Mouse (Mus musculus) thymus, postnatal 25 days (tissue): ENCODE results near the gene Stx8.
A peak's percentile ranks its signal among the peaks of the same experiment; 100 is the strongest.

Experiments
- DNase-seq: peaks from one replicate; pipeline ENCODE4 v3.0.0; 2022

Gene Stx8

DNA sequence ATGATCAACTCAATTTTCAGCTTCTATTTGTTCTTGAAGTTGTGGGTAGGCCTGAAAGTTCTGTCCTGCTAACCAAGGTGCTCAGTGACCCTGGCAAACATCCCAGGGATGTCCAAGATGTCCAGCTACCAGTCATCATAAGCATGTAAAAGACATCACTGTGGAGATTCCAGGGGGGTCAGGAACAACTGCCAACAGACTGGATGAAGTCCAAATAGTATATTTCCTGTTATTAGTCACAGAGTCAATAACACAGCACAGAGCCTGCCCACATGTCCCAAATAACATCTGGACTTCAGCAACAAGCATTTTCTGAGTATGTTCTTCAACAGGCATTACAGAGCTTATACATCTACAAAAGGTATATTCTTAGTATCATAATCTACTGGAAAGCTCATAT is 189.8 kb downstream of the Stx8 start:
- DNase-seq = no peak

DNA sequence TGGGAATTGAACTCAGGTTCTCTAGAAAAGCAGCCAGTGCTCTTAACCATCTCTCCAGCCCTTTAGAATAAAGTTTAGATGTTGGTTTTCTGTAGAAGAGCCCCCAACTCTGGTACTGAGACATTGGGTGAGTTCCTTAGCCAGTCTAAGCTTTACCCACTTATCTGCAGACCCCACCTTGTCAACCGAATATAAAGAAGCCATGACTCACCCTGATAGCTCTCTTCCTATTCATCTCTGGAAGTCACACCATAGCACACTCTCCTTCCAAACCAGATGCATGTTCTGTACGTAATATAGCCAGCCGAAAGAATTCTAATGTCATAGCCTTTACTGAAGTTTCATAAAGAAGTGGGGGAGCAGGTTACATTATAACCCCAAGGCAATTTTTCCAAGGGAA is 192.2 kb downstream of the Stx8 start:
- no peak for DNase-seq

DNA sequence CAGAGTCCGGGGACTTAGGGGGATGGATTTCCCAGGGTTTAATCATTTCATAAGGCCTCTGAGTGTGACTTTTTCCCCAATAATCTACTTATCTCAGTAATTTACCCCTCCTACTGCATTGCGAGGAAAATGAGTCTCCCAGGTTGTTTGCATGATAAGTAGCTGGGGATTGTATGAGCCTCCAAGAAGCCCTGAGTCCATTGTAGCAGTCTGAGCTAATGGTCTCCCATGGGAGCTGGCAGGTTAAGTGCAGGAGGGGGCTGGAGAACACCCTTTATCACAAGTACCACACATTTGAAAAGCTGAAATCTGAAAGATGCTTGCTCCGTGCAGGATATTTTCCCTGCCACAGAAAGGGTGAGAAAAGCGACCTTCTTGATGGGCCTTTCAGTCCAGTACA is 193.9 kb downstream of the Stx8 start:
- DNase-seq = no peak

DNA sequence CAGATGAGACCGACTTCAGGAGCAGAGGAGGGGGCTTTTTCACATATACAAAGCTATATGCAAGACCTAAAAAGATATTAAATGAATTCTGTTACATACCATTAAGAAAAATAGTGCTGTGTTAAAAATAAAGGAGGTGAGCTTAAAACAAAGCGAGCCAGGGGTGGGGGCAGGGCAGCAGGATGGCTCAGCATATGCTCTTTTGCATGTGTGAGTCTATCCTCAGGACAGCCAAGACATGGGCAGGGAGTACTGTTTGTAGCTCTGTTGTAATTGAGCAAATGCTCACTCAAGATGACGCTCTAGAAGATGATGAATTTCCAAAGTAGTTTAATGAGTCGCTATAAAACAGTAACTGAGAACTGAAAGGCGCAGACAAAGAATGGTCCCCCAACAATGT is 198.4 kb downstream of the Stx8 start:
- no peak for DNase-seq

DNA sequence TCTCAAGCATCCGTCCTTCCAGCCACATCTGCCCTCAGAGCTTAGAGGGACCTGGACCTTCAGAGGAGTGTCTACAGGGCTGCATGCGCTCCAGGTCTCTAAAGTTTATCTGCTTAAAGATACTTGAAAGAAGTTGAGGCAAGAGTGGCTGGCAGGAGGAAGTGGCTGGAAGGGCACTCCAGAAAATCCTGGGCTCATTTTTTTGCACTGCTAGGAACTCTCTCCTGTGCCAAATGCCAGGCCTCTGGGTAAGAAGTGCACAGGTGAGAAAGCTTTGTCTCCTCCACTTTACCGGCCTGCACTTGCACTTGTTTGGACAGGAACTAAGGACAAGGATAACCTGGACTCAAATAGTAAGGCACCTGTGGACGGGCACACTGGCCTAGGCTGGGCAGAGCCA is 202.4 kb downstream of the Stx8 start:
- DNase-seq = no peak

DNA sequence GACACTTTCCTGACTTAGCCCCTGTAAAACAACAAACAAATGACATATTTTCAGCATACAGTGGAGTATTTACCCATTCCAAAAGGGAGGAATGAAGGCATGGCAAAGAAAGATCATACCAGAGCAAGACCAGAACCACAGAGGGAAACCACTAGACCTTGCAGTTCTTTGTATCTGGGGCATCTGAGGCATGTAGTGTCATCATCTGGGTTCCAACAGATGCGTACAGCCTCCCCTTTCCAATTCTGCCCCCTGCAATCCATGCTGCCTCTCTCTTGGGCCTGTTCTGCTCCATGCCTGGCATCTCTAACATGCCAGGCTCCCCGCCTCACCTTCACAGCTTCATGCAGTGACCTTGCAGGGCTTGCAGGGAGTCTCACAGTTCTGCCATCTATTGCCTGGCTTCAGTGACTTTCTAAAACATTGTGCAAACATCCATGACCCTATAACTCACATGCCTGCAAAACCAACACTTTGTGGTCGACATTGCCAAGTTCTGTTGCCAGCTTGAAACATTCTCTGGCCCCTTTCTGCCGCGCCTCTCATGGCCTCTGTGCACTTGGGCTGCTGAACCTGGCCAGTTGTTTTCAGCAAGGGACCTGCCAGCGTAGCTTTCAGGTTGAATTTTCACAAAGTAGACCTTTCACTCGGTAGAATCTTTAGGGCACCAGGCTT is 206.1 kb downstream of the Stx8 start:
- DNase-seq = no peak

DNA sequence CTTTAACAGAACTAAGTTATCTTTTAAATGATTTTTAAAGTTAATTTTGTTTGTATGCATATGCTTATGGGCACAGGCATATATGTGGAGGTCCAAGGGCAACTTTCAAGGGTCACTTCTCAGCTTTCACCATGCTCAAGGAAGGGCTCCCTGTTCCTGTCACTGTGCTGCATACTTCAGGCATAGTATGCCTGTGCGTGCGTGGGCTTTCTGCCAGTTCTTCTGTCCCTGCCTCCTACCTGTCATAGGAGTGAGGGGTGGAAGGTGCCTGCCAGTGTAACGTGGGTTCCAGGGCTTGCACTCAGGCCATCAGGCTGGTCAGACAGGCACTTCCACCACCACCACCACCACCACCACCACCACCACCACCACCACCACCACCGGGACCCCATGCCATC is 206.7 kb downstream of the Stx8 start:
- DNase-seq = no peak

DNA sequence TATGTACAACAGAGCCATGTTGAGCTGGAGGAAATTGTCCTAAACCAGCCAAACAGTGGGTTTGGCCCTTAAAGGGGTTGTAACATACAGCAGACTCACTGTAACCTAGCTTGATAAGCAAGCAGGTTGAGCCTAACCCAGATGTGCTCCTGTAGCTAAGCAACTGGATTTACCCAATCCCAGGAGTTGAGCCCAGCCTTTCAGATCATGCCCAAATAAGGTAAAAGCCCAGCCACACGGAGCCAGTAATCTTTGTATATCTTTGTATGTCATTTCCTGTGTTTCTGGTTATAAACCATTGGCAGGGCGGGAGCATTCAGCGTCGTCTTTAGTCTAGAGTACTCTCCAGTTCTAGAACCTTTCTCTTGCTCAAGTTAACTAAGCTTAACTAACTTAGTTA is 210.6 kb downstream of the Stx8 start:
- no peak for DNase-seq

DNA sequence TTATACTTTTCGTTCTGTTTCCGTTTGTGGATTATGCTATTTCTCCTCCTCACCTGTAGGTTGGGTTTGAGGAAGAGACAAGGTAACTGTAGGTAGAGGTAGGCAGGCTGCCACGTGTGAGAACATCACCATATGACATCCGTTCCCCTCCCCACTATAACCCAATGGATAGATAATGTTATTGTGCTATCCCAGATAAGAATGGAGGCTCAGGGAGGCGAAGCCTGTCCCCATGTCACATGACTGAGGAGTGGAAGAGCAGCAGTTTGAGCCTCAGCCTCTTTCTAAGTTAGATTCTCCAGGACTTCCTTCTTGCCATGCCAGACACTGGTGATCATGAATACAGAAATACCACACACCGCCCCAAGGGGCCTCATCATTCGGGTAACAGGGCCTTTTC is 211.4 kb downstream of the Stx8 start:
- no peak for DNase-seq

DNA sequence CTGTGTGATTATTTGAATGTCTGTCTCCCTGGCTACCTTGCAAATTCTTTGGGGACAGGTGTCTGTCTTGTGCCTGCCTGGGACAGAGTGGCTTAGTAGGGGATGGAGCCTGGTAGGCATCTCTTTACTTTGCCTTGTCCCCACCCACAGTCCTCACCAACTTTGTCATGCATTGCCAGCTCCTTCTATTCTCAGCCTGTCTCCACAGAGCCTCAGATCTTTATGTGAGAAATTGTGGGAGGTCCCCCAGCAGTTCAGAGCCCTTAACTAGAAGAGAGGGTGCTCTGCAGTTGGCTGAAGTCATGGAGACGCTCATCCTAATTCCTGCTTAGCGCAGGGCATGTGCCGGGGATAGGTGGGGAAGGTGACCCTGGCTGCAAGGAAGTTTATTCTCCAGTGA is 219.7 kb downstream of the Stx8 start:
- no peak for DNase-seq

DNA sequence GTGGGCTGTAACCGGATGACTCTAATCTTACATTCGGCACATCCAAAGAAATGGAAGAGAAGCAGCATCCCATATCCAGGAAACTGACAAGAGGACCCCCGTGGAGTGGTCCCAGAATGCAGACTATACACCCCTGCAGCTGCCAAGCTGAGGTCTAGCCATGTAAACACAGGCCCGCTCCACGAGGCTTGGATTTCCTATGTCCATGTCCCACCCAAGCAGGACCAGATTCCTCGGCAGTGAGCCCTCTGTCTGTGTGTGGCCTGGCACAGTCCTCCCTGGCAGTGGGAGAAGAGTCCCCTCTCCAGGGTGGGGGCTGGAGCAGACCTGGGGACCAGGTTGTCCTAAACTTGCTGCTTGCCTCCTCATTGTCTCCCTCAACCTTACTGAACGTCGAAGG is 221.2 kb downstream of the Stx8 start:
- no peak for DNase-seq

DNA sequence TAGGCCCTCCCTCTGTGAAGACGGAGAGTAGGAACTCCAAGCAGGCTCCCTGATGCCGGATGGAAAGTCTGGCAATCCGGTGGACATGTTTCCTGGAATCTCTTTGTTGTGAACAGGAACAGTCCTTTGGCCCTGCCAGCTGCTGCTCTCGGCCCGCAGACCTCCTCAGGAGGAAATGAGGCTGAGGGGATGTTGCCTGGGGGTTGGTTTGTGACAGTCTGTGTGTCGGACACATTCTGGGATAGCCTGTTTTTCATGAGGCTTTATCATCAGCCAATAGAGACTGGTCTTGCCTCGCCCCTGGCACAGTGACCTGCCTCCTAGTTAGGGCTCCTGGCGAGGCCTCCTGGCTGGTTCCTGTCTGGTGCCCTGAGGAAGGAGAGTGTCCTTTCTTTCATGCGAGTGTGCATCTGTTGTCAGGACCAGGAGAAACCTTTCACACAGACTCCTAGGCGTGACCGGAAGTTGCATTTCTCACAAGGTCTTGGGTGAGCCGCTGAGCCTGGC is 222.8 kb downstream of the Stx8 start:
- DNase-seq = no peak

DNA sequence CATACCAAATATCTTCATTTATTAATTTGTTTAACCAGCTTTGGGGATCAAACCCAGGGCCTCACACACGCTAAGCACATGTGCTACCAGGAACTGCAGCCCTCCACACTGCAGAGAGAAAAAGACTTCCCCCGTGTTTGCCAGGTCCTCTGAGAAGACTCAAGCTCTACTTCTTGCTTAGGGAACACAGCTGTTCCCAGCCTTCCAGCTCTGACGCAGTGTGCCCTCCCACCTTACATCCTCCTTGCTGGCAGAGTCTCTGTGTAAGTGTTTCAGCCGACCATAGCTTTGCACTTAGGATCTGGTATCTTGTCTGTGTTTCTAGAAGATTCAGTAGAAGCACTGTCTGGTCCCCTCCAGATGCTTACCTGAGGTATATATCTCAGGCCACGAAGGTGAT is 224.9 kb downstream of the Stx8 start:
- no peak for DNase-seq

DNA sequence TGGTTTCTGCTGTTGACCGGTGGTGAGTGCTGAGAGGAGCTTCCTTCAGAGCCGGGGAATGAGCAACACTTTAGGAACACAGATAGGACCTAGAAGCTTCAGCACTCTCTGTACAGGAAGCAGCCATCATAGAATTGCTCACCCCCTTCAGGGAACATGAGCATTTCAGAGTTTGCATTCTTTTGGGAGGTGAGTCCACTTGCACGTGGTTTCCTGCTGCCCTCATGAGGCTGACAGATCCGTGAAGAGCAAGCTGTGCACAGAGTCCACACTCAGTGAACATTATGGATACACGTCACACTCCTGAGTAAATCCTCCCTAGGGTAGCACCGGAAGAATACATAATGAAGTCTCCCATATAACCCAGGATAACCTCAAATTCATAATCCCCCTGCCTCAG is 229.2 kb downstream of the Stx8 start:
- DNase-seq = no peak

DNA sequence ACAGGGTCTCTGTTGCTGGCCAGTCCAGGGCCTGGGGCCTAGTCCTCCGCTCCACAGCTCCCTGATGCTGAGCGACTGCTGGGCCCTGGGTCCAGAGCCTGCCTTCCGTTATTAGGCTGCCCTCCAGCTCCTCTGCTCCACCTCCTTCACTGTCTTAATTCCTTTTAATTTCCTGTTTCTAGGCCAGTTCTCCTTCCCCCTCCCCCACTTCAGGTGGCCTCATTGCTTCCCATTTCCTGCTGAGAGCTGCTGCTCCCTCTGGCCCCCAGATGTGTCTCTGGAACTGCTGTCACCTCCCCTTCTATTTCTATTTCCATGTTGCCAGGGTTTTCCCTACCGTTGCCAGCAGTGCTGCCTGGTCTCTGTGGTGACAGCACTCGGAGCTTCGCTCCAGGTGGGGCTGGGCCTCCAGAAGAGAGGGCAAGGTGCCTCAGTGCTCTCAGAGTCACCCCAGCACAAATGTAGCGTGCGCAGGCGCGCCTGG is 229.7 kb downstream of the Stx8 start:
- peak; percentile 70 for DNase-seq

DNA sequence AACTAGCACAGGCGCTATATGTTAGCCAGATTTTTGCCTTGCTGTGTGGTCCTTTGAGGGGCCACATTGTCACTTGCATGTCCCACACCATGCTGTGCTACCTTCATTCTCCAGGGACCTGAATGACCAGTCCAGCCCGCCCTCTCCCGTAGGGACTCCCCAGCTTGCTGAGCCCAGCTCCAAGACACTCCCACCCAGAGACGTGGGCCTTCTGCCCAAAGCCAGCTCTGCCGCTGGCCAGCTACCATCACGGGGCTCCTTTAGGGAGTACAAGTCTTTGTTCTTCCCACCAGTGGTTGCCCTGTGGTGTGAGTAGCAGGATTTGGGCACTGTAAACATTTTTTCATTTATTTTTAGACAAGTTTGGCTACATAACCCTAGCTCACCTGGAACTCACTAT is 230.6 kb downstream of the Stx8 start:
- no peak for DNase-seq

DNA sequence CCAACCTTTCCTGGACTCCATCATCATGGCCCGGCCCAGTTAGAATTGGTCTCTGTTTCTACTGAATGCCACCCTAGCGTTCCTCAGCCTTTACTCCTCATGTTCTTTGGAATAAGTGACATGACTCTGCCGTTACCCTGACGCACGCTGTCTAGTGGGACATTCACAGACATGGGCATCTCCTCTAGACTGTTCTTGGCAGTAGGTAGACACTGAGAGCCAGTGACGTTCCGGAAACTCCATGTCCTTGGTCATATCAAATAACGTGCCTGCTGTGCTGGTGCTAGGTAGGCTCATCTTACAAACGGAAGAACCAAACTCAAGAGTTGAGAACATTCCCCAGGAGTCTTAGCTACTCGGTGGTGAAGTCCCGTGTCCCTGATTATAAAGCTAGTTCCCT is 231.5 kb downstream of the Stx8 start:
- no peak for DNase-seq

DNA sequence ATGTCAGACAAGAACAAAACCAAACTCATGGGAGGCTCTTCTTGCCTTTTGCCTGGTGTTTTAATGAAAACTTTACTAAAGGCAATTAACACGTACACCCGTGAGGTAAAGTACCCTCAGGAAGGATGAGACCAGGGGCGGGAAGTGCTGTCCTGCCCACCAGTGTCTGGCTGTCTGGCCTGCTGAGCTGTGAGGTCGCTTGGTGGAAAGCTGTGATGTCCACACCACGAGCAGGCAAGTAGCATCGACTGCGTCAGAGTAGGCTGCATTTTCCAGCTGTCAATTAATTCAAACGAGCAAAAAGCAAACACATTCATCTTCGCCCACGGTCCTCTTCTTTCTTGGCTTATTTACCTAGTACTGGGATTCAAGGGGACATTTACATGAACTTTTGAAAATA is 232.7 kb downstream of the Stx8 start:
- DNase-seq = peak; percentile 53

DNA sequence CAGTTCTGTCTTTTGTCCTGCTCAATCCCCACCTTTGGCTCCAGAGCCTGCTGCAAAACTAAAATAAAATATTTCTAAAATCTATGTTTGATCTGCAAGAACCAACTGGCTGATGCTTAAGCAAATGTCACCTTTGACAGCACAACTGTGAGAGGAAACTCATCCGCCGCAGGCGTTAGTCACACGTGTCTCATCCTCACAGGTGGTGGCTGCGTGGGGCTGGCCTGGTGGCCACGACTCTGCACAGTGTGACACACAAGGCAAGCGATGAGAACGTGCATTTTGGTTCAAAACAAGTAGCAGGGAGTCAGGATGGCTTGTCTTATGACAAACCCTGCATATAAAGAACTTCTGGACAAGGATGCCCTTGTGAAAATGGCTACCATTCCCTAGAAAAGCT is 233.1 kb downstream of the Stx8 start:
- DNase-seq = peak; percentile 84

DNA sequence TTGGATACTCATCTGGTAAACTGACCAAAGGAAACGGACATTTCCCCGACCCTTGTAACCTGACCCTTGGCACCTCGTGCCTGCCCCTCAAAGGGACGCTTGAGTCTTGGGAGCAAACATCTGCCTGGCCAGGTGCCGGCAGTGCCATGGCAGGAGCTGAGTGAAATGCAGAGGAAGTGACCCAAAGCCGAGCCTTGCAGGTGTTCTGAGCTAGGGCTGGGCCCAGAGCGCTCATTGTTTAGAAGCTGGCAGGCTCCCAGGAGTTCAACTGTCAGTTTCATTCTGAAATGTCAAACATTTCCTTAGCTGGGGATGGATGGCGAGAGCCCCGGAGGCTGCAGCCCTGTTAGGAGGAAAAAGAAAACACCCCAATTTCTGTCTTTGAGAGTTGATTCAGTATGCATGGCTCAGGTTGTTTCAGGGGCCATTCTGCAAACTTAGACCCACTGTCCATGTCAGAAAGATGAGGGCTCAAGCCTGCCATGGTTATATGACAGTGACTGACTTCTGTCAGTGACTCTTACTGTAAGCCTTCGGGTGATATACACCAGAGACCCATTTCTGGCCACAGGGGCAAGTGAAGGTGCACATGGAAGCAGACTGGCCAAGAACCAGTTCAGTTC is 233.9 kb downstream of the Stx8 start:
- peak; percentile 88 for DNase-seq

DNA sequence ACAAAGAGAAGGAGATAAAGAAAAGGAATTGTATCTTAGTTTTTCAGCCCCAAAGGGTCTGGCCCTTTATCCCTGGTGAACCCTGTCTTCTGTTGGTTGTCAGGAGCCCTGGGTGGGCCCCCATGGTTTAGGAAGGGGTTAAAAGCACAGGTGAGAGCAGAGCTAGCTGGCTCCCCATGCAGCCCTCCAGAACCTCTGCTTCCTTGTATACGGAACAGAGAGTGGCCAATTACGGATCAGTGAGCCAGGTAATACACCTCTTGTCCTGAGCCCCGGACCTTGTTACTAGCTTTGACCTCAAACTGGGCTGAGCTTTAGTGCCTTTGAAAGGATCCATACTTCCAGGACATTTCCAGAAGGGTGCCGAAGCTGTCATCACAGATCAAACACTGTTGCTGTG is 234.5 kb downstream of the Stx8 start:
- peak; percentile 63 for DNase-seq

DNA sequence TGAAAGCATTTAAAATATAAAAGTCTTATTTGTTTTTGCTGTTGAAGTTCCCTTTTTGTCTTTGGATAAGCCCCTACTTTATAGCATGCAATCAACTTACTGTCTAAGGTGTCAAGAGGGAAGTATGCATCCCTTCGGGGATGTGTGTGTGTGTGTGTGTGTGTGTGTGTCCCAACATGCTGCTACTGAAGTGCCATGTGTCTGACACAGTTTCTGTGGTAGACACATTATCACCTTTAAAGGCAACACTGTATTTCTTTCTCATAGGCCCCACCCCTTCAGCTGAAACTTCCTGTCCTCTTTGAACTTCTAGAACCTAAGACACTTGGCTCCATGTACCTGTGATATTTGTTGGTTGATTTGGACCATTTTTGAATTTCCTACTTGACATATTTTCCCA is 235.1 kb downstream of the Stx8 start:
- peak; percentile 60 for DNase-seq

DNA sequence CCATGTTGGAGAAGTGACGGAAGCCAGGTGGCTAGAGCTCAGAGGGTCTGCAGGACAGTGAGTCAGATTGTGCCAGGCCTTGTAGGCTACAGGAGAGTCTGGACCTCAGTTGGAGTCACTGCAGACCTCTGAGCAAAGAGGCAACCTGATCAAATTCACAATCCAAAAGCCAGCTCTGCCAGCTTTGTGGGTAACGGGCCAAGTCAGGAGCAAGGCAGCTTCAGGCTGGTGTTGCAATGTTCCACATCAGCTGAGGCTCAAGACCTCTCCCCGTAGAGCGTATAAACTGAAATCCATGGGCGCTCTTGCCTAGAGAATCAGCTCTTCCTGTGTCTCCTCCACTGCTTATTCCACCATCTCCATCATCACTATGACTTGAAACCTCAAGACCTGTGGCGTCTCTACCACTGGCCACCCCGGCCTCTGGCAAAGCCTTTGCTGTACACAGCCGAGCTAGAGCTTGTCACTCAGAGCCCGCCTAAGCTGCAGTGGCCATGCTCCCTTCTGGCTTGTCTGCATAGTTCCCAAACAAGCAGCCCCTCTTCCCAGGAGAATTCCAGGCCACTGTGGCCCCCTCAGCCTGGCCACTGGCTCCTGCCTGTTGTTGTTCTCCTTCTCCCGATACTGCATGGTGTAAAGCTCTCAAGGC is 235.9 kb downstream of the Stx8 start:
- DNase-seq = peak; percentile 52

DNA sequence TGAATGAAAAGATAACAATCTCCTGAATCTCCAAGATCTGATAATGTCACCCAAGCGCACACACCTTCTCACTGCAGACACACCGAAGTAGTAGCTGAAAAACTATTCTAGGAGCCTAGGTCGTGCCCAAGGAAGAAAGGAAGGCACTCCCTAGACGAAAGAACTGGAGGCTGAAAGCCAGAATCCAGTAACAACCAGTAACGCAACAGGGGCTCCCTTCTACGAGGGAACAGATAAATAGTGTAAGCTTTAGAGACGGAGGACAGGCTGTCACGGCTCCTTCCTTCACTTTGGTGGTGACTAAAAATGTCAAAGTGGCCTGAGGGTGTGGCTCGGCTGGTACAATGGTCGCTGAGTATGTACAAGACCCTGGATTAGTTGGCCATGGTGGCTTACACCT is 236.6 kb downstream of the Stx8 start:
- no peak for DNase-seq
